Mouse (Mus musculus): Measurements from ENCODE around the gene Ss18l2.

DNA sequence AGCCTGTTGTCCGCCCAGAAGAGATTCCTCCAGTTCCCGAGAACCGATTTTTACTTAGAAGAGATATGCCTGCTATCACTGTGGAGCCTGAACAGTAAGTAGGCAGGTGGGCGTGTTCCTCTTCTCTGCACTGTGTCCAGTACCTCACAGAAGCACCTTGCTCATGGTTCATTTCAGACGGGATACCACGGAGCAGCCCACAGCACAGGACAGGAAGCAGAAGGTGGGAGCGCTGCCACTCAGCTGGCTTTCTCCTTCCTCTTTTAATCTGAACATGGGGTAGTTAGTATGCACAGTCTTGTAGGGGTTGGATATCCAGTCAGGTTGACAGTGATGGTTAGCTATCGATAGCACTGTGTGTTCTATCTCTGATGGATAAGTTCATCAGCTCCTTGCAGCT is 33.9 kb downstream of the Ss18l2 start:
- no peak for TF ChIP-seq CTCF (conservative IDR thresholded peaks at IDR 0.05; ENCODE audit: low read length)
- no peak for TF ChIP-seq NANOG (IDR thresholded peaks at IDR 0.05; ENCODE audit: borderline replicate concordance, low read length)
